Mouse (Mus musculus) heart, postnatal 0 days (tissue): ENCODE measurements around the gene Rph3a.

Experiments used
- CTCF ChIP-seq: IDR thresholded peaks from 2 replicates; pipeline ENCODE4 v1.5.1; 2016; ENCODE audit warnings: antibody characterized with exemption, control low read depth, low read depth
- EP300 ChIP-seq: IDR thresholded peaks from 2 replicates; pipeline ENCODE4 v1.6.1; 2016; ENCODE audit warnings: antibody characterized with exemption, low read depth

DNA sequence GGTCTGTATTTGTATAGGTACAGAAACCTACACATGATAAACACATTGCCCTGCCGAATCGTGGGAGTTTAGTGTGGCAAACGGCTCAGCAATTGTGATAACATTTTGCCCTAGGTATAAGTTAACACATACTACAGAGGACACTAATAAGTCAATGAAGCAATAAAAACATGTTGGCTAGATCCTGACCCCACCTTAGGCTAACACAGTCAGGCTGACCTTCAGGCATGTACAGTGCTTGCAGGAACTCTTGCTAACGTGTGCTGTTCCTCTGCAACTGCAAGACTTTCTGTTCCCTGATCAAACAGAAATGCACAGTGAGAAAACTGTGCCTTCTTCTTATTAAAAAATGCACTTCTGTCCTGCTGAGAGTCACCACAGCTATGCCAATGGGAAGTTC is 85.9 kb downstream of the Rph3a start:
- no peak for TF ChIP-seq EP300
- TF ChIP-seq CTCF = no peak
